Mouse (Mus musculus) Muller cell, postnatal 12 days (primary cell): ENCODE data around the gene A230072I06Rik.

Experiments
- DNase-seq: peaks from one replicate; pipeline ENCODE4 v3.0.0-alpha.2; 2015; ENCODE audit errors: inconsistent ontology term

A230072I06Rik gene

GRCm38 (mm10) chr8:12323238-12323637 lies 44.6 kb downstream of the A230072I06Rik start:
- DNase-seq = no peak

DNA sequence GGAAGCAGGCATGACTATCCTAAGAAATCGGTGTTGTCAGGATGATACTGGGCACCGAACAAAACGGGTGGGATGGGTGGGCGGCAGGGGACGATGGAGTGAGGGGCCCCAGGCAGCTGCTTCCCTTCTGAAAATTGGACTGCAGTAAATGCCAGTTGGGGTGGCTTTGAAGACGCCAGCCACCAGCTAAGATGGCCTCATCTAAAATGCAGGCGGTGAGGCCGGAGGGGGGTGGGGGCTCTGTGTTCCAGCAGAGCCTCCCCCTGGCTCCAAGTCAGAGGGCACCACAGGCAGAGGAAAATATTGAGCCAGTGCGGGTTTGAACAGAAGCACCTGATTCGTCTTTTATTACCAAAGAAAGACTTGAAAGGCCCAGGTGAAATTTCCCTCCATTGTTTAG lies 45.9 kb downstream of the A230072I06Rik start:
- DNase-seq = no peak

GRCm38 (mm10) chr8:12324991-12325601 lies 46.5 kb downstream of the A230072I06Rik start:
- no peak for DNase-seq

DNA sequence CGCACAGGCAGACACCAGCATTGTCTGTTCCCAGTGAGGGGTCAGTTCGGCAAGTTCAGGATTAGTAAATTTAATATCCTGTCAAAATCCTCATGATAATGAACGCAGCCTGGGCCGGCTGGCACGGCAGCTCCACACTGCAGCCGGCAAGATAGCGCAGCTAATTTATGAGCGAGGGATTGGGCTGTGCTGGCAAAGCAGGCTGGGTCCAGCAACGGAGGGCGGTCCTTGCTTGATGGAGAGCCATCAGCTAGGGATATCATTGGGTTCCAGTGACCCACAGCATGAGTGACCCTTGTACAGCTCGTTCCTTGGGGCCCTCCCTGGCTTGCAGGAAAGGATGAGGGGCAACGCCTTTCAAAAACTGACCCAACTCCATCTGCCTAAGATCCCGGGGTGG lies 48.6 kb downstream of the A230072I06Rik start:
- no peak for DNase-seq

DNA sequence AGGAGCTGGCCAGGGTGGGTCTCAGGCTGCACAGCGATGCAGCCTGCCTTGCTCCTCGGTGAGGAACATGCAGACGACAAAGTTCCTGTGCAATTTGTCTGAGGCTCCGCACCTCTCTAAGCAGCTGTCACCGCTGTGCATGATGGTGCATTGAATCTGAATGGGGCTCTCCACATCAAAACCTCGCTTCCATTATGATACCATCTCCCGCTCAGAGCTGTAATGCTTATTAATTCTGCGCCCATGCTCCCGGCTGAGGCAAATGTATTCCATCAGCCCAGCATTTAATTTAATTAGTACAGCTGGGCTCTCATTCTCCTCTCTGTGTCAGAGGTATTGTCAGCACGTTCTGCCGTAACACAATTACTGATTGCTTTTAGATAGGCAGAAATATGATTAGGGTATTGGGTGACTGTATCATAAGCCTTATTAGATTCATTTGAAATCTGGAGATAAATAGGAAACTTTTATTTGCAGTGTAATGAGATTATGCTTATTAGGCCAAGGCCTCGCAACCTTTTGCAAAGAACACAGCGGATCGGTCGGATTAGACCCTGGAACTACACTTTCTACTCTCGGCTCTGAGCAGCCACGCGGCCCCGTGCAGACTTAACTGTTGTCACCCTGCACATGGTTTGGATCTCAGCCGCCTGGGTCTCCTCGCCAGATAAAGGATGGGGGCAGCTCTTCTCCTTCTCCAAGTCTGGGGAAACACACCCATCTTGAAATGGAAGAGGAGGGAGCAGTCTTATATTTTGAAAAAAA lies 49.3 kb downstream of the A230072I06Rik start:
- DNase-seq = no peak

DNA sequence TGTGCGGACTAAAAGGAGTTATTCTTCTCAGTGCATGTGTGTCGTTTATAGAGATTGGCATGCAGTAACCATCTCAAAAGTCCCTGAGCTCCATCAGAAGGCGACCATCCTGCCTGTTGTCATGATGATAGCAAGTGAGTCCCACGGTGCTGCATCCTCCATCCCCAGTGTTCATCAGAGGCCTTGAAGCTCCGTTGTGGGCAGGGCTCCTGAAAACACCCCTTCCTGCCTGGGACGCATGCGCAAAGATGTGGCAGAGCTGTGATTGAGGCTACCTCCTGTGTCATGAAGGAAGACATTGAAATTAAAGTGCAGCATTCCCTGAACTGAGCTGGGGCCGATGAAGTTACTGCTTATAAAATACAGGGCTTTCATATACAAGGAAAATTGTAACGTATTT lies 49.9 kb downstream of the A230072I06Rik start:
- DNase-seq = no peak

- no peak for DNase-seq
Measured at GRCm38 (mm10) chr8:12330066-12330465, 51.4 kb downstream of the A230072I06Rik start.
